Mouse (Mus musculus) telencephalon, adult 2 months (tissue): ENCODE results near the gene Gp2.

Source experiments
- DNase-seq: peaks from one replicate; pipeline ENCODE4 v3.0.0-alpha.2; 2011; ENCODE audit warnings: low read depth, low spot score

Gp2 gene

DNA sequence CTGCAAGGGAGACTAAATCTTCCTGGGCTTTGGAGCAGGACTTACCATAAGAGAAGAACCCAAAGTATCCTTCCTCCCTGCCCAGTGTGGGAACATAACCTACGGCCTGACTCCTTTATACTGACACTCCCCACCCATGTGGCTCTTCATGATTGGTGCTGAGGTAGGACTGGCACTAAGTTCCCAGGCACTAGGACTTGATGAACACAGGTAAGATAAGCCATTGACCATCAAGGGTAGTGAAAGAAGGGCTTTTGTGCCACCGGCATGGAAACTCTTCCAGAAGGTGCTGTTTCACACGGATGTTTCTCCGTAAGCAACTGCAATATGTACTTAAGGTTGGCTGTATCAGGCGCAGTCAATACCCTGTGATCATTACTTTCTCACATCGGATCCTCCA is at the start of gene Gp2:
Gene Gp2, minus strand, starts transcription at position 101 of the 400 bp plus-strand sequence.
- DNase-seq: no peak

DNA sequence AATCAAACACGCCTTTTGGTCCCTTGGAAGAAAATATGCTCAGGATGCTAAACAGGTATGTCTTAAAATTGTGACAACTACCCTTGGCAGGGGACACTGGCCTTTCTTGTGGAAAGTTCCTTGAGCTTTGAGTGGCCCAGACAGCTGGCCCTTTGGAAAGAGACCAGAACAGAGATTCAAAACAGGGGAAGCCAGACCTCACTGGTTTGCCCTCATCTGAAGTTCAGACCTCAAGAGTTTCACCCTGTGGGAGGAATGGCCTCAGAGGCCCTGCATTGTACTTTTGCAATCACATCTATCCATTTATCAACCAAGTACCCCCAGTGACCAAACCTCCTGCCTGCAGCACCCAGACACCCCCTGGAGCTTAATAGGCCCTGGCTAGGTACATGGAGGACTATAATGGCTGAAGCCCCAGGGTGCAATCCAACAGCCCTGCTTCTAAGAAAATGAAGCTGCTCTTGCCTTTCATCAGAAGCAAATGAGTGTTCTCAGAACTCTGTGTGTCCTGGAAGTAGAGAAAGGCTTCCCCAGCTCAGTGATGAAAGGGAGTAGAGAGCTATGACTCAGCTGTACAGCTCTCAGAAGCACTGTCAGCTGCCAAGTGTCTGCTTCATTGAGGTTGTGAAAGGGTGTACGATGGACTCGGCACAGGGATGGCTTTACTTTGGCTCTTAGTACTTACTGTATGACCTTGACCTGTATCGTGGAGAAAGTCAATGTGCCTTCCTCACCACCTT is 31.1 kb upstream of the Gp2 start:
- peak; percentile 21 for DNase-seq

DNA sequence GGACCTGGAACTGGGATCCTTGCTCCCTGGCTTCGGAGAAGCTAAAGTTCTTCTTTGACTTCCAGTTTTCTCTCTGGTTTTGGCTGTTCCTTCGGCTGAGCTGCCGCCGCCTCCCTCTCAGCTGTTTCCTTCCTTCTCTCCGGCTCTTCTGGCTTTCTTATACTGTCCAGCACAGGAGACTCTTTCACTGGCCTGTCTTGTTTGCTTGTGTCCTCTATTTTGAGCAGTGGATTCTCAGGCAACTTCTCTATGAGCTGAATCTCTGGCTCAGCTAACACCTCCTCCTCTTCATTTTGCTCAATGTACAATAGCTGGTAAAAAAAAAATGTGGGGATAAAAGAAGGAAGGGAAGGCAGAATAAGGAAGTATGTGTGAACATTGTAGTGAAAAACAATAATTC is 27.6 kb upstream of the Gp2 start:
- peak; percentile 36 for DNase-seq

DNA sequence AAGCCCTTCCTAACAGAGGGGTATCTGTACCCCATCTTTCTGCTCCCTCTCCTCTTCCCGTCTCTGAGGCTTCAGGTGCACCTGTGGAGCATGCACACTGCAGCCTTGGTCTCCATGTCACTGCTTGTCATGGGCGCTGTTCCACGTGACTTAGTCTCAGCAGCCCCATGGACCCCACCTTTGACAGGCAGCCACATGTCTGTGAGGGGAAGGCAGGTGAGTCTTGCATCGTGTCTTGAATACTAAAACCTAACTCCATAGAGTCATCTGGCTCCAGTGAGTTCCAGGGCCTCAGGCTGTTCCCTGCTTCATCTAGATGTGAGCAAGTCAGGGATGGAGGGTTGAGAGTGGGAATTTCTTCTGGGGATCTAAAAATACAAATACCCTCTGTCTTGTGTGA is 25.1 kb upstream of the Gp2 start:
- no peak for DNase-seq

DNA sequence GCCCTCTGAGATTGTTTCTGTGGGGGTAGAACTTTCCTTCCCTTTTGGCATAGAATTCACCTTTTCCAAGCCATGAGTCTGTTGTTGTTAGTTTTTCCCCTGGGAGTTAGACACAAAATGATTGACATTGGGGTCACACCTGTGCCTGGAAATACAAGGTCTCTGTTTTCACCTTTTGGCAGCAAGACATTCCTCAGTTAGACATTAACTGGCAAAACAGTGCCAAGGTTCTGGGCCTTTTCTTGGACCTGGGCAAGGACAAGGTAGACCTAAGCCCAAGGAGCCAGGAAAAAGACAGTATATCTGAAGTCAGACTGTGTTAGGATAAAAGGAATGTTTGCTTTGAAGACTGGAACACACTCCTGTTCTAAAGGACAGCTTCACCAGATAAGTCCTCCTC is 20.2 kb upstream of the Gp2 start, which contains the start of gene Umod:
Gene Umod, minus strand, starts transcription at position 27 of the 400 bp plus-strand sequence.
- no peak for DNase-seq

DNA sequence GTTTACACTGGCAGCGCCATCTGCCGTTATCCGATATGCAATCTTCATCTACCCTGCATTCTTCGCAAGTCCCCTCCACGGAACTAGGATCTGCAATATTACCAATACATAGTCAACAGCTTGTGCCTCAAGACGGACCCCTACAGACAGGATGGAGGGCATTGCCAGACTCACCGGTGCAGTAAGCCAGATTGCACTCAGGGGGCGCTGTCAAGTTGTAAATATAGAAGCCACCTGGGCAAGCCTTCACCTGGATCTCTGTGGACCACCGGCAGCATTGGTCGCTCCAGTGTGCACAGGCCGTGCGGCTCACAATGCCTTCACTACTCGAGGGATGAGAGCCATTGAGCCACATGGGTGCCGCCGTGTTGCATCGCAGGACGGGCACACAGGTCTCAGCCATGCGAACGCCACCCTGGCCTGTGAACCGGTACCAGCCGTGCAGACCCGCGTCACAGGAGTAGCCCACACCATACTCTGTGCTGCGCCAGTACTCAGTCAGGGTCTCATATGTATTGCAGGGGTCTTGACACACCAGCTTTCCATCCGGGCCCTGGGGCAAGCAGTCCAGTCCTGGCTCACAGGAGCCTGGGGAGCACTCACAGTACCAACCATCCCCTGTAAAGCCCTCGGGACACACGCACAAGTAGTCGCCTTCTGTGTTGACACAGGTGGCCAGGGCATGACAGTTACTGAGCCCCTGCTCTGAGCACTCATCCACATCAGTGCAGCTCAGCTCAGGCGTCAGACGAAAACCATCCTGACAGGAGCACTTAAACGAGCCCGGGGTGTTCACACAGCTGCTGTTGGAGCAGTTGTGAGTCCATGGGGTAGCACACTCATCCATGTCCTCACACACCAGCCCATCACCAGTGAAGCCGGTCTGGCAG is 17.7 kb upstream of the Gp2 start:
- DNase-seq: no peak

DNA sequence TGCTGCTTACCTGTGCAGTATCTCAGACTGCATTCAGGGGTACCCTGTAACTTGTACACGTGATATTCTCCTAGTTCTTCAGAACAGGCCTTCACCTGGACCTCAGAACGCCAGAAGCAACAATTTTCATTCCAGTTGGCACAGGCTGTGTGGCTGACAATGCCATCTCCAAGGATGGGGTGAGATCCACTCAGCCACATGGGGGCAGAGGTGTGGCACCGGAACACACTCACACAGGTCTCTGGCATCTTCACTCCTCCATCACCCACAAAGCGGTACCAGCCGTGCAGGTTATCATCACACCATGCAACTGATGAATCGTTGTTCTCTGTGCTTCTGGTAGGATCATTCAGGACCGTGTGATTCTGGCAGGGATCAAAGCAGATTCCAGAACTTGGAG is 4.9 kb downstream of the Gp2 start:
- no peak for DNase-seq

DNA sequence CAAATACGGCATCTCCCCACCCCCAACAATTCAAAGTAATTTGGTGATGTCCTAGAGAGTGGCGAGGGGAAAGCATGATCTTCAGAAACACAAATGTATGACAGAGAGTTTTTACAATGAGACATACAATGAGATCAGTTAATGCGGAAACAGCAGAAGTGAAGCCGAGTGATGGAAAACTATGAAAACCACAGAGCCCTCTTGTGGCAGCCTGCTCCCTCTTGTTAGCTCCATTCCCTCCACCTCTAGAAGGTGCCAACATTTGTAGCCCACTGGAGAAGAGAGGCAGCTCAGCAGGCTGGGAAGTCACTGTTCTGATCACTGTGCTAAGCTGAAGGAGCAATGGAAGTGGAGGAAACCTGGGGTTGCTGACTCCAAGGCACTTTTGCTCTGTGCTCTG is 15.2 kb downstream of the Gp2 start:
- DNase-seq: no peak

DNA sequence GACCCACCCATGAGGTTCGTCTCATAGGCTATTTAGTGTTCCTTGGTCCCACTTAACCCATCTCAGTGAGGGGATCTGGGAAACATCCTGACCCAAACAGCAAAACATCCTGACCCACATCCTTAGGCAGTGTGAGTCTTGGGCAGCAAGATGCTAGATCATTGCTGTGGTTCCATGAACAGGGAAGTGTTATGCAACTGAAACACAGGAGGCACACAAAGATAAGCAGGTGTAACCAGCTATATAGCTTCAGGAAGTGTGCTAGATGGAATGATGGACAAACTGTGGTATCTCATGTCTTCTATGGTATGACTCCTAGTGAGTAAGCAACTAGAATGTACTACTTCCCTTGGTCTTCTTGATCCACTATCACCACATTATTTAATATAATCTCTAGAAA is 17.1 kb downstream of the Gp2 start:
- no peak for DNase-seq

DNA sequence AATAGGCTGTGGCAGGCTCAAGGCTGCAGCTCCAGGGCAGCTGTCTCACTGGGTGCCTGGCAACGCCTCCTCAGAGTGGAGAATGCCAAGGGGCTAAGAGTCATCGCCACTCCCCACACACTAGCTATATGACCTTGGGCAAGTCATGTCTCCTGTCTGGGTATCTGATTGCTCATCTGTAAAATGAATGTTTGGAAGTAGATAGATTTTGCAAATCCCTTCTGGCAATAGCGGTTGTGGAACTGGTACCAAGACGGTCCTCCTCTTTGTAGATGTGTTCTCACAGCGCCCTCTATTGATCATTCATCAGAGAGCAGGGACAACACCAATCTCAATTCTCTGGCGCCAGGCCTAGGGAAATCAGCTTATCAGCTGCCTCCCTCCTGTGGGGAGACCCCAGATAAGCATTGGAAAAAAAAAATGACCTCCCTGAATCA is 31.9 kb downstream of the Gp2 start:
- peak; percentile 48 for DNase-seq

DNA sequence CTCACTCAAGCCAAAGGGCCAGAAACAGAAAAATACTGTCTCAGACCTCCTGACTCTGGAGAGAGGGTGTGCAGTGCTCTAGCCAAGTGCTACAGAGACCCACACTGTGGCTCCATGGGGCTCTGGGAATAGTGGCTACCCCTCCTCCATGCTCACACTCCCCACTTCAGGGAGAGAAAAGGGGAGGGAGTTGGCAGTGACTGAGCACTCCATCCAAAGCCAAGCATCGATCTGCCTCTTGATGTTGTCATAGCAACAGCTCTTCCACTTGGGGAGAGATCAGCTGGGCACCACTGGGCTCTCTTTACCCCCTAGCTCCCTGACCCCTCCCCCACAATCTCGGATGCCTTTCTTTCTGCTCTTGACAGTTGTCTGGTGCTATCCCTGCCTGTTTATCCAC is 38.4 kb downstream of the Gp2 start:
- DNase-seq: no peak

DNA sequence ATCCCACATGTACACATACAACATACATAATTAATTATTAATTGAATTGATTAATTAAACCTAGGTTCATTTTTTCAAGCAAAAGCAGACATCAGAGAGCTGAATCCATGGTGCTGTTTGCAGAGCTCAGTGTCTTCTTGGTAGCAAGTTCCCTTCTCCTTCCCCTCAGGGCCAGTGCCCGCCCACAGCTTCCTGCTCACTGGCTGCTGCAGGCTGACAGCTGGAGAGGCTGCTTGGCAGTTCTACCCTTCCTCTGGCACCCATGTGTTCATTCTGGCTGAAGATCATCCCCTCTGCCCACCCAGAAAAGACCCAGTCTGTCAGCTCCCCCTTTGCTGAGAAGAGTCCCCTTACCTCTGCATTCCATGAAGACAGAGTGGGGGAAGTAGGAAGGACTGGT is 40.6 kb downstream of the Gp2 start:
- no peak for DNase-seq

DNA sequence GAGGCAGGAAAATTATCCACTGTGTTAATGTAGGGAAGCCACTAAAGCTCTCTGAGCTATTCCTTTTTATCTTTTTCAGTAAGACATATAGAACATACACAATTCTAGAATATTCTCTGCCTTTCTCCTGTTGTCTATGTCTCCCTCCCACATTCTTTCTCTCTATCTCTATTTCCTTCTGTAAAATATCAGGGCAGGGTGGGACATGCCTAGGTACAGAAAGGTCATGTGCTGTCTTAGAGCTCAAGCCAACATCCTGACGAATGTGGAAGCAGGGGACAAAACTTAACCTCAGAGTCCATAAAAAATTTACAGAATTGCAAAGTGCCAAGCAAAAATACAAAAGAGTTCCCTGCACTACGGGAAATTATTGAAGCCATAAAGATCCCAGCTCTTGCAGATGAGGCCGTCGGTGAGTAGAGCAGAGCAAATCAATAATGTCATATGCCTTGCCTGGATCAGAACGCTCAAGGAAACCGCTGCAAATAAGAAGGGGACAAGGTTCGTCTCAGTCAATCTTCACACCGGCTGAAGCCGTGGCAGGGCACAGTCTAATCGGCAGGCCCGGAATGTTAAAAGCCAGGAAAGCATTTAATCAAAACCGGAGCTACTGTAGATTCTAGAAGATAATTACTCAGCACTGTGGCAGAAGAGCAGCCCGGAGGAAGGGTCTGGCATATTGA is 64.9 kb downstream of the Gp2 start:
- DNase-seq: no peak
